Mouse (Mus musculus) small intestine, adult 2 months (tissue): Measurements from ENCODE around the gene Rp2.

Experiments used
- CTCF ChIP-seq: fragments of 200-500 bp; IDR thresholded peaks from 2 replicates; pipeline ENCODE4 v1.5.1; 2012; ENCODE audit warnings: low read depth, mild to moderate bottlenecking, control low read depth, inconsistent platforms, low read length, moderate library complexity, mixed read lengths; ENCODE audit not compliant: insufficient replicate concordance, insufficient read length; ENCODE audit errors: extremely low read depth
- POLR2A ChIP-seq: fragments of 200-500 bp; IDR thresholded peaks from 2 replicates; pipeline ENCODE4 v1.6.1; 2012; ENCODE audit warnings: low read depth, mild to moderate bottlenecking, control low read depth, inconsistent platforms, low read length, moderate library complexity

DNA sequence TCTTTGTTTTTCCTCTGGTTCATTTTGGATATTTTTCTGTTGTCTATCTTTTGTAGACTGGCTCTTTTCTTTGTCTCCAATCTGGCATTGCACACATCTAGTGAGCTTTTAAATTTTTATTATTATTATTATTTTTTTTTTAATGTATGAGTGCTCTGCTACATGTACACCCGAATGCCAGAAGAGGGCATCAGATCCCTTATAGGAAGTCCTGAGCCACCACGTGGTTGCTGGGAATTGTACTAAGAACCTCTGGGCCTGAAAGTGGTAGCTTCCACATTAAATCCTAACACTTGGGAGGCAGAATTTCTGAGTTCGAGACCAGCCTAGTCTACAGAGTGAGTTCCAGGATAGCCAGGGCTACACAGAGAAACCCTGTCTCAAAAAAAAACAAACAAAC is 17.9 kb upstream of the Rp2 start:
- TF ChIP-seq CTCF (no peak), POLR2A (no peak)
